Mouse (Mus musculus): ENCODE data around the gene Ifnl3.

DNA sequence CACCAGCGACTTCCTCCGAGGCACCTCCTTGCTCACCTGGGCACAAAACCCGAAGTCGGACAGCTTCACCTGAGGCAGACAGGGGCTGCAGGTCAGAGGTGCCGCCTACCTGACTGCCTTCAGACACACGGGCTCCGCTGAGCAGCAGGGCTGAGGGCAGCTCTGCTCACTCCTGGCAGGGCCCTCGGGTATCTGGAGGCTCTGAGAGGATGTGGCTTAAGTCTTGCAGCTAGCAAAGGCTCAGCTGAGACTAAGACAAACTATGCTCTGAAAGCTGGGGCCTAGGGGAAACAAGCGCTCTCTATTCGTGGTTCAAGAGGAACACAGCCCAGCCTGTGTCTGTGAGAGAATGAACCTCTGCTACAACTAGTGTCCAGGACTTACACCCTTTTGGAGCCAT, 38.2 kb downstream of the Ifnl3 start:
- TF ChIP-seq CTCF (IDR thresholded peaks at IDR 0.05; ENCODE audit: borderline replicate concordance, insufficient read depth, low read length), result no peak
- TF ChIP-seq POLR2A (IDR thresholded peaks at IDR 0.05; ENCODE audit: low read depth, low read length), result no peak
